Mouse (Mus musculus) hindbrain, embryonic 16.5 days (tissue): ENCODE results near the gene Taar7e. TPM values are rescaled to one million over a fixed set of nuclear protein-coding genes. Genes with fewer than 3 reads are reported as not detected.

Source experiments
- polyA plus RNA-seq: library from polyadenylated mRNA; unstranded; fragments of >200 nt; fragmentation: Nextera tagmentation; extraction: Ambion mirVana; gene quantifications from 2 replicates; pipeline ENCODE4 v1.2.1, GENCODE M21; 2015

The Taar7e gene
- polyA plus RNA-seq, 1 experiment from 2014 or later: not detected

Other genes with a start within 250 kb of the Taar7e start
- gene Slc18b1, start 240.6 kb upstream of the Taar7e start, polyA plus RNA-seq: 18.9 and 20.2 TPM in 2 replicates
- gene Vnn3, start 186.2 kb upstream of the Taar7e start, polyA plus RNA-seq: 0.14 TPM in 1 of 2 replicates, not detected in the other
- 0.35 and 0.73 TPM in 2 replicates for gene Vnn1, start 142.9 kb upstream of the Taar7e start, polyA plus RNA-seq
- gene Taar1, start 117.3 kb upstream of the Taar7e start, polyA plus RNA-seq: not detected in 2 replicates
- 0.15 TPM in 1 of 2 replicates, not detected in the other for gene Taar2, start 99.0 kb upstream of the Taar7e start, polyA plus RNA-seq
- gene Taar3, start 88.1 kb upstream of the Taar7e start, polyA plus RNA-seq: not detected in 2 replicates
- gene Taar4, start 77.1 kb upstream of the Taar7e start, polyA plus RNA-seq: not detected in 2 replicates
- 0.15 TPM in 1 of 2 replicates, not detected in the other for gene Taar5, start 66.9 kb upstream of the Taar7e start, polyA plus RNA-seq
- gene Taar6, start 52.0 kb upstream of the Taar7e start, polyA plus RNA-seq: not detected in 2 replicates
- not detected in 2 replicates for gene Taar7a, start 44.1 kb upstream of the Taar7e start, polyA plus RNA-seq
- gene Taar7b, start 37.7 kb upstream of the Taar7e start, polyA plus RNA-seq: not detected in 2 replicates
- not detected in 2 replicates for gene Taar7d, start 10.4 kb upstream of the Taar7e start, polyA plus RNA-seq
- gene Taar7f, start 11.9 kb downstream of the Taar7e start, polyA plus RNA-seq: not detected in 2 replicates
- not detected in 2 replicates for gene Taar8a, start 38.9 kb downstream of the Taar7e start, polyA plus RNA-seq
- gene Taar8b, start 54.7 kb downstream of the Taar7e start, polyA plus RNA-seq: not detected in 2 replicates
- not detected in 2 replicates for gene Taar8c, start 64.3 kb downstream of the Taar7e start, polyA plus RNA-seq
- not detected in 2 replicates for gene Taar9, start 71.9 kb downstream of the Taar7e start, polyA plus RNA-seq
- gene Stx7, start 111.7 kb downstream of the Taar7e start, polyA plus RNA-seq: 336 and 358 TPM in 2 replicates
- gene Moxd1, start 185.9 kb downstream of the Taar7e start, polyA plus RNA-seq: 9.7 and 10.2 TPM in 2 replicates